Mouse (Mus musculus): ENCODE results near the gene Foxc2. TPM values are rescaled to one million over a fixed set of nuclear protein-coding genes. Genes with fewer than 3 reads are reported as not detected.

The Foxc2 gene
- polyA plus RNA-seq (2016; fragmentation: Nextera tagmentation; extraction: Ambion mirVana): 0.94 and 1.2 TPM in 2 replicates

GRCm38 (mm10) chr8:121115948-121116347 is at the start of gene Foxc2:
Foxc2 (plus strand) TSS chr8:121116171.
- H3K9ac ChIP-seq: peak within 1 kb of the TSS; percentile 48
- peak within 1 kb of the TSS; percentile 8; the same call in 1 of the 2 replicates for H3K27ac ChIP-seq
- H3K9me3 ChIP-seq (replicated peaks): no peaks in the 10 kb centered on the region
- ATAC-seq: no peak
- peak within 1 kb of the TSS; percentile 54 for H3K4me3 ChIP-seq
- peak within 1 kb of the TSS; percentile 71 for H3K4me2 ChIP-seq
- H3K4me1 ChIP-seq: peaks cover 10% of the 10 kb centered on the region
- no peaks in the 10 kb centered on the region for H3K36me3 ChIP-seq
- 1% methylated on average over 25 of the region's 25 CpGs for WGBS (ENCODE audit: insufficient replicate concordance)
- peaks cover 99% of the 10 kb centered on the region for H3K27me3 ChIP-seq (replicated peaks)

- Histone ChIP-seq H3K4me1 (peaks cover 7% of the 10 kb centered on the region; the same call in 1 of the 2 replicates), H3K36me3 (no peaks in the 10 kb centered on the region), H3K4me3 (no peak overlapping the region), H3K27ac (no peak overlapping the region), H3K4me2 (no peak overlapping the region), H3K9ac (no peak overlapping the region), H3K9me3 (replicated peaks) (no peaks in the 10 kb centered on the region), H3K27me3 (replicated peaks) (peaks cover 81% of the 10 kb centered on the region)
- 7% methylated on average over 12 of the region's 12 CpGs for WGBS (ENCODE audit: insufficient replicate concordance)
- no peak for ATAC-seq
Observed at GRCm38 (mm10) chr8:121071454-121071853, 44.5 kb upstream of the Foxc2 start.

DNA sequence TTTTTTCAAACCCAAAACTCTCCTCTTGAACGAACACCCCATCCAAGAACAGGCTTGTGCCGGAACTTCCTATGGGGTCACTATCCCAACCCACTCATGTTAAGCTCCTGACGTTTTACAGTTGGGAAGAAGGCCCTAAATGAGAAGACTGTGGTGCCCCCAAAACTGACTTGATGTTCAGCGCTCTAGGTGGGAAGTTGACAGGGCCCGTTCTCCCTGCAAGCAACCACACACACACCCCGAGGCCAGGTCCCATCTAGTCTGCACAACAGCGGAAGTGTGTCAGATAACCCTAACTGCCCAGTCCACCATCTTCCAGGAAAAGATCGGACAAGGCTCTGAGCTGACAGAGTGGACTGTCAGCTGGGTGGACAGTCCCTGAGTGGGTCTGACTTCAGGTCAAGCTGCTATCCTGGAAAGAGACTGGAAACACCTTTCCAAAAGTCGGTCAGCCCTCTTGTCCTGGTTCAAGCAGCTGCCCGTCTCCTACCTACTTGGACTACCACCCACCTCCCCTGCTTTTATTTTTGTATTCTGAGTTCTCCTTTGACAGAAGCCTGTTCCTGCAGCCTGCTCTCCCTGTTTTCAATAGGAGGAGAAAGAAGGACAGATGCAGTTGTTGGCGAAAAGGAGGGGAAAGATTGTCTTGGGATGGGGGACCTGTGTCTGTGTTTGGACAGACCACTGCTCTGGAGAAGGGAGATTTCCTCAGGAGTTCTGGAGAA is 43.4 kb upstream of the Foxc2 start:
- Histone ChIP-seq H3K27ac (no peak overlapping the region), H3K4me3 (no peak overlapping the region), H3K36me3 (no peaks in the 10 kb centered on the region), H3K4me2 (no peak overlapping the region), H3K9ac (no peak overlapping the region), H3K27me3 (replicated peaks) (peaks cover 92% of the 10 kb centered on the region), H3K4me1 (peaks cover 7% of the 10 kb centered on the region; the same call in 1 of the 2 replicates), H3K9me3 (replicated peaks) (no peaks in the 10 kb centered on the region)
- no peak for ATAC-seq
- WGBS (ENCODE audit: insufficient replicate concordance): 16% methylated on average over 11 of the region's 11 CpGs

DNA sequence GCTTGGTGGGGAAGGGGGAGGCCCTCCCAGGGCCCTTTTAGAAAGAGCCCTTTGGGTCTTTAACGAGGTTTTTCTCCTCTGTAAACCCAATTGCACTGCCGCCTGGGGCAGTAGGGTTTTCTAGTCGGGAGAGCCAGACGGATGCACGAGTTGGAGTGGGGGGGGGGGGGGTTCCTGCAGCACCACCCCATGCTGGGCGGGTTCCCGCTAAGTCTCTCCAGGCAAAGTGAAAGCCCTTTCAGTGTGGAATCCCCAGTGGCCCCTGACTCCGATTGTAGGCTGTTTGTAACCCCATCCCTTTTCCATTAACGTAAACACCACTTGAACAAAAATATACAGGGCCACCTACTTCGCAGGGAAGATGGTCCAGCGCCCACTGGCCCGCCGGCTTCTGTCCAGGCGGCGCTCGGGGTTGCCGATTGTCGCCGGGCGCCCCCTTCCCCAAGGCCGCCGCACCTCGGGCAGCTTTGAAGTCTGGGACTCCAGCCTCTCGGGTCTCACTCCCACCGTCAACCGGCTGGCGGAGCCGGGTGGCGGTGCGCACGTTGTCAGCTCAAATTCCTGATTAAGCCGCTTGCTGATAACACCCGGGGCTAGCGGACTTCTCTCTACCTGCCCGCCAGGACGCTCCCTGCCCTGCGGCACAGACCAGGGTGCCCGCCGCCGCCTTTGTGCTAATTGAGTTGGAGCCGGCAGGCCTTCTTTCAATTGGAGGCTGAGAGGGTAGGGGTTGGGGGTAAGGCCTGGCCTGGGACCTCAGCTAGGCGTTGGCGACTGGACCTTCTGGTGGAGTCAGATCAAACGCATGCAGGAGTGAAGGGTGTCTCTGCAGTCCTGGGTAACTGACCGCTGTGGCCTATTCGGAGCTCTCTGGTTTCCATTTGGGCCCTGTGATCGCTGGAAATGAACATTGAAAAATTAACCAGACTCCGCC is 42.5 kb upstream of the Foxc2 start:
- no peaks in the 10 kb centered on the region for H3K36me3 ChIP-seq
- no peaks in the 10 kb centered on the region for H3K9me3 ChIP-seq (replicated peaks)
- no peak overlapping the region for H3K27ac ChIP-seq
- H3K4me1 ChIP-seq: peaks cover 7% of the 10 kb centered on the region; the same call in 1 of the 2 replicates
- no peak overlapping the region for H3K4me3 ChIP-seq
- H3K27me3 ChIP-seq (replicated peaks): peaks cover 100% of the 10 kb centered on the region
- ATAC-seq: no peak
- no peak overlapping the region for H3K9ac ChIP-seq
- peak overlapping the region; percentile 20; the same call in 1 of the 2 replicates for H3K4me2 ChIP-seq
- WGBS (ENCODE audit: insufficient replicate concordance): 4% methylated on average over 46 of the region's 48 CpGs

DNA sequence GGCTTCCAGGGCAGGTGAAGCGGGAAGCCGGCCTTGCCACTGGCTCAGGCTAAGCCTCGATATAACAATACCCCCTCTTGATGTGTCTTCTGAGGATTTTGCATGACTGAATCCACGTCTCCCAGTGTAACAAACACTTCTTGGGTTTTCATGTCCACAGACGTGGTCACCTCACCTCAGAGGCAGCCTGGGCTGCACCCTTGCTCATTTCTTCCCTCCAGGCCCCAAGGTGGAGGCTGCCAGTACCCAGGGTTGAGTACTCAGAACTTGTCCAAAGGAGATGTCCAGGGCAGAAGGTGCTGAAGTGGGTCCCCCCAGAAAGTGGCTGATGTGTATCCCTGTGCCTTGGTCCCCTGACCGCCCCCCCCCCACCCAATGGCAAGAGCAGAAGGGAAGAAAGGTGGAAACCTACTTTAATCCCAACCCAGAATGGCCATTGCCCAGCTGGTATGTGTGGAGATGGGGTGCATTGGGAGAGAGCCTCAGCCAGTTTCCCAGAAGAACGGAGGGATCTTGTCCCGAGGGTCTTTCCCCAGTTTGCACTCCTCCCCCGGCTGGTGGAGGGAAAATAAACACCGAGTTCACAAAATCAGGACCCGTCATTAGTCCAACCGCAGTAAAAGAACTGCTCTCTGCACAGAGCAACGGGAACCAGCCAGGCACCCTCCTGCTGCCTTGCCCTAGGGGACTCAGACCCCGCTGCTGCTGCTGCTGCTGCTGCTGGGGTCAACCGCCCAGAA is 41.7 kb upstream of the Foxc2 start:
- ATAC-seq: no peak
- no peak overlapping the region for H3K9ac ChIP-seq
- H3K9me3 ChIP-seq (replicated peaks): no peaks in the 10 kb centered on the region
- no peak overlapping the region for H3K27ac ChIP-seq
- H3K4me3 ChIP-seq: no peak overlapping the region
- H3K27me3 ChIP-seq (replicated peaks): peaks cover 100% of the 10 kb centered on the region
- 8% methylated on average over 15 of the region's 15 CpGs for WGBS (ENCODE audit: insufficient replicate concordance)
- H3K36me3 ChIP-seq: no peaks in the 10 kb centered on the region
- peaks cover 7% of the 10 kb centered on the region; the same call in 1 of the 2 replicates for H3K4me1 ChIP-seq
- no peak overlapping the region for H3K4me2 ChIP-seq

- H3K36me3 ChIP-seq: no peaks in the 10 kb centered on the region
- H3K27ac ChIP-seq: no peak overlapping the region
- ATAC-seq: no peak
- no peak overlapping the region for H3K9ac ChIP-seq
- 5% methylated on average over 10 of the region's 10 CpGs for WGBS (ENCODE audit: insufficient replicate concordance)
- no peak overlapping the region for H3K4me2 ChIP-seq
- H3K4me3 ChIP-seq: no peak overlapping the region
- H3K4me1 ChIP-seq: peaks cover 7% of the 10 kb centered on the region; the same call in 1 of the 2 replicates
- H3K27me3 ChIP-seq (replicated peaks): peaks cover 100% of the 10 kb centered on the region
- H3K9me3 ChIP-seq (replicated peaks): no peaks in the 10 kb centered on the region
Observed at GRCm38 (mm10) chr8:121074848-121075145, 41.2 kb upstream of the Foxc2 start.

DNA sequence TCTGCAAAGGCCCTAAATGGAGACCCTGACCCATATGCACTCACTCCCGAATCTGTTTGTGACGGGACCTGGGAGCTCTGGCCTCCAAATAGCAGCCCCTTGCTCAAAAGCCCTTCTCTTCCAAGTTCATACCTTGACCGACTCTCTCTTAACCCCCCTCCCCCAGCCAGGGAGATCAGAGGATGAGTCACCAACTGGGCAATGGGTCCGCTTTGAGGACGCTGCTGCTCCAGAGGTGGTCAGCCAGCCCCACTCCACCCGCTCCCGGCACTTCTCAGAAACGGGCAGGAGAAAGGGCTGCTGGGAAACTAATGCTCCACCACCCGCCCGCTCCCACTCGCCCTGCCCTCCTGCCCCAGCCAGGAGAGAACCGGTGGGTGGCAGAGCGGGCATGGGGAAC is 40.0 kb upstream of the Foxc2 start:
- Histone ChIP-seq H3K27me3 (replicated peaks) (peaks cover 100% of the 10 kb centered on the region), H3K36me3 (no peaks in the 10 kb centered on the region), H3K4me1 (peaks cover 7% of the 10 kb centered on the region; the same call in 1 of the 2 replicates), H3K9me3 (replicated peaks) (no peaks in the 10 kb centered on the region), H3K4me2 (no peak overlapping the region), H3K27ac (no peak overlapping the region), H3K4me3 (no peak overlapping the region), H3K9ac (no peak overlapping the region)
- WGBS (ENCODE audit: insufficient replicate concordance): 5% methylated on average over 13 of the region's 13 CpGs
- ATAC-seq: no peak

GRCm38 (mm10) chr8:121076555-121076954 is 39.4 kb upstream of the Foxc2 start:
- WGBS (ENCODE audit: insufficient replicate concordance): 13% methylated on average over 7 of the region's 7 CpGs
- Histone ChIP-seq H3K4me3 (no peak overlapping the region), H3K9me3 (replicated peaks) (no peaks in the 10 kb centered on the region), H3K27me3 (replicated peaks) (peaks cover 100% of the 10 kb centered on the region), H3K36me3 (no peaks in the 10 kb centered on the region), H3K4me2 (no peak overlapping the region), H3K9ac (no peak overlapping the region), H3K27ac (no peak overlapping the region), H3K4me1 (peaks cover 7% of the 10 kb centered on the region; the same call in 1 of the 2 replicates)
- no peak for ATAC-seq

DNA sequence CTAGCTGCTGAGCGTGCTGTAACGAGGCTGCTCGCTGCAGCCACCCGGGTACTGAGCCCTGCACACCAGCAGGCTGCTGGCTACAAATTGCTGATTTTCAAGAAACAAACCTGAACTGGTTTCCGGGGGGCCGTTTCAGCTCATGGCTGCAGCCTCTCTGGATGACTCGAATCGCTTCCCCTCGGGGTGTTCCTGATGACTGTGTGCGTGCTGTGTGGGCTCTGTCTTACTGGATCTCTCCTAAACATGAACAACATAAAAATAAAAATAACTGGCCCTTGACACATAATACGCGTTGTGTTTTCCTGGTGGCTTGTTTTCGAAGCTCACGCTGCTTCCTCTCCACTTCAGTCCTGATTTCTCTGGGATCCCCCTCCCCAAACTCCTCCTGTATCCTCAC is 37.2 kb upstream of the Foxc2 start:
- Histone ChIP-seq H3K27ac (no peak overlapping the region), H3K9ac (no peak overlapping the region), H3K4me3 (no peak overlapping the region), H3K36me3 (no peaks in the 10 kb centered on the region), H3K4me2 (no peak overlapping the region), H3K9me3 (replicated peaks) (no peaks in the 10 kb centered on the region), H3K4me1 (0 out of 2 replicates have a peak, but pooled peaks cover under 1% of the 10 kb centered on the region), H3K27me3 (replicated peaks) (peaks cover 100% of the 10 kb centered on the region)
- ATAC-seq: no peak
- WGBS (ENCODE audit: insufficient replicate concordance): 11% methylated on average over 14 of the region's 14 CpGs

DNA sequence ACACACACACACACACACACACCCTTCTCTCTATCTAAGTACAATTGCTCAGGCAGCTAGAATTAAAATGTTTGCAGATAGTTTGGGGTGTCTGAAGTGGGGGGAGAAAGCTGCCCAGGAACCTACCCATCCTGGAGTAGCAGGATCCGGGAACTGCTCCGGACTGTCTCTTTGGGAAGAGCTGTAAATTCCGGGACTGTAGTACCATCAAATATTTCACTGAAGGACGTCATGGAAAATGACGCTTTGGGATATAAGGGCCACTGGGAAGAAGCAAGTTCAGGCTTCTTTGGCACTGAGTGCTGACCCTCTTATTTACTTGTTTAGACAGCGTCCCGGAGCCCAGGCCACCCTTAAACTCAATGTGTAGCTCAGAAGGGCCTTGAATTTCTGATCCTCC is 36.8 kb upstream of the Foxc2 start:
- H3K27ac ChIP-seq: no peak overlapping the region
- H3K9me3 ChIP-seq (replicated peaks): no peaks in the 10 kb centered on the region
- 8% methylated on average over 7 of the region's 7 CpGs for WGBS (ENCODE audit: insufficient replicate concordance)
- H3K27me3 ChIP-seq (replicated peaks): peaks cover 100% of the 10 kb centered on the region
- no peak overlapping the region for H3K4me3 ChIP-seq
- H3K4me2 ChIP-seq: no peak overlapping the region
- ATAC-seq: no peak
- no peaks in the 10 kb centered on the region for H3K4me1 ChIP-seq
- no peak overlapping the region for H3K9ac ChIP-seq
- H3K36me3 ChIP-seq: no peaks in the 10 kb centered on the region

GRCm38 (mm10) chr8:121079944-121080343 is 36.0 kb upstream of the Foxc2 start:
- Histone ChIP-seq H3K9me3 (replicated peaks) (no peaks in the 10 kb centered on the region), H3K4me3 (no peak overlapping the region), H3K27ac (no peak overlapping the region), H3K4me2 (no peak overlapping the region), H3K27me3 (replicated peaks) (peaks cover 100% of the 10 kb centered on the region), H3K4me1 (no peaks in the 10 kb centered on the region), H3K36me3 (no peaks in the 10 kb centered on the region), H3K9ac (no peak overlapping the region)
- no peak for ATAC-seq
- WGBS (ENCODE audit: insufficient replicate concordance): 15% methylated on average over 12 of the region's 12 CpGs

Measured in liver, embryonic 12.5 days (tissue).